Mouse (Mus musculus) kidney, adult 2 months (tissue): ENCODE results near the gene Wdr20.

Experiments
- CTCF ChIP-seq: fragments of 200-500 bp; conservative IDR thresholded peaks from 2 replicates; pipeline ENCODE4 v1.5.1; 2011; ENCODE audit warnings: low read depth, mild to moderate bottlenecking, control low read depth, low read length, moderate library complexity, mixed read lengths; ENCODE audit not compliant: insufficient read depth, insufficient read length
- POLR2A ChIP-seq: fragments of 200-500 bp; IDR thresholded peaks from one replicate; pipeline ENCODE4 v1.6.1; 2011; ENCODE audit warnings: low read depth, low read length, control low read depth

GRCm38 (mm10) chr12:110769660-110770297, 32.0 kb downstream of the Wdr20 start:
- no peak for TF ChIP-seq CTCF
- no peak for TF ChIP-seq POLR2A
